Mouse (Mus musculus) CH12.LX (cell line): ENCODE measurements around the gene Khk. TPM values are rescaled to one million over a fixed set of nuclear protein-coding genes. Genes with fewer than 3 reads are reported as not detected.

Experiments used
- DNase-seq: peaks from one replicate; pipeline ENCODE4 v3.0.0-alpha.2; 2013; ENCODE audit errors: extremely low read depth
- H3K27ac ChIP-seq: 2 replicates; pipeline ENCODE4 v1.5.1; 2012; ENCODE audit warnings: low read depth, mild to moderate bottlenecking, control low read depth, moderate library complexity; ENCODE audit not compliant: insufficient read depth
- H3K27me3 ChIP-seq: replicated peaks from 2 replicates; pipeline ENCODE3; 2012; ENCODE audit warnings: inconsistent platforms
- H3K36me3 ChIP-seq, 2 experiments: replicated peaks in 1 of 2; 2 replicates each; pipeline versions ENCODE3 to v1.6.1; 2012; ENCODE audit warnings: inconsistent platforms in 1 of 2, low read length in 1 of 2, mild to moderate bottlenecking in 1 of 2, mixed read lengths in 1 of 2, moderate library complexity in 1 of 2; ENCODE audit not compliant: control insufficient read depth in 1 of 2, insufficient read depth in 1 of 2
- H3K4me1 ChIP-seq, 2 experiments: 2 replicates each; pipeline ENCODE4 v1.6.1; 2012; ENCODE audit warnings: inconsistent platforms in 1 of 2, moderate library complexity in 1 of 2; ENCODE audit not compliant: insufficient read depth in 2 of 2, control insufficient read depth in 1 of 2
- H3K4me2 ChIP-seq: 2 replicates; pipeline ENCODE4 v1.6.1; 2012; ENCODE audit warnings: low read depth, mild to moderate bottlenecking, control low read depth; ENCODE audit not compliant: poor library complexity, insufficient read depth, severe bottlenecking
- H3K4me3 ChIP-seq, 3 experiments: fragments of 150-350 bp in 1 of 3; sonication (generic) in 1 of 3; replicated peaks in 1 of 3; 2 replicates each; pipeline versions ENCODE3 to v1.5.1; 2011 to 2012; ENCODE audit warnings: low read depth in 2 of 3, low read length in 2 of 3, mild to moderate bottlenecking in 2 of 3, moderate library complexity in 2 of 3, control low read depth in 1 of 3, improper control_type of control experiment in 1 of 3, inconsistent platforms in 1 of 3, mixed read lengths in 1 of 3; ENCODE audit not compliant: poor library complexity in 1 of 3
- H3K79me2 ChIP-seq: replicated peaks from 2 replicates; pipeline ENCODE4 v1.6.1; 2012; ENCODE audit warnings: mild to moderate bottlenecking, moderate library complexity; ENCODE audit not compliant: control insufficient read depth, poor library complexity, insufficient read depth, severe bottlenecking; ENCODE audit errors: extremely low read depth
- H3K9ac ChIP-seq: 2 replicates; pipeline ENCODE4 v1.6.1; 2012; ENCODE audit warnings: low read depth, mild to moderate bottlenecking, control low read depth, moderate library complexity; ENCODE audit not compliant: insufficient read depth
- H3K9me3 ChIP-seq: replicated peaks from 2 replicates; pipeline ENCODE3; 2012; ENCODE audit warnings: low read length, inconsistent platforms, mixed read lengths
- CHD1 ChIP-seq: IDR thresholded peaks from 2 replicates; pipeline ENCODE4 v1.6.1; 2012; ENCODE audit warnings: low read depth, low read length, improper control_type of control experiment, inconsistent platforms
- CHD2 ChIP-seq: IDR thresholded peaks from 2 replicates; pipeline ENCODE4 v1.6.1; 2011; ENCODE audit warnings: low read length, improper control_type of control experiment
- CTCF ChIP-seq, 2 experiments: IDR thresholded peaks in 1 of 2; conservative IDR thresholded peaks in 1 of 2; 2 replicates each; pipeline ENCODE4 v1.5.1; 2011 to 2012; ENCODE audit warnings: low read depth in 2 of 2, low read length in 2 of 2, improper control_type of control experiment in 1 of 2, inconsistent platforms in 1 of 2, mild to moderate bottlenecking in 1 of 2, moderate library complexity in 1 of 2
- E2F4 ChIP-seq: IDR thresholded peaks from 2 replicates; pipeline ENCODE4 v1.6.1; 2011; ENCODE audit warnings: low read depth, low read length, improper control_type of control experiment; ENCODE audit not compliant: insufficient replicate concordance
- EP300 ChIP-seq: IDR thresholded peaks from 2 replicates; pipeline ENCODE4 v1.6.1; 2011; ENCODE audit warnings: low read length, improper control_type of control experiment
- ETS1 ChIP-seq: conservative IDR thresholded peaks from 2 replicates; pipeline ENCODE4 v1.6.1; 2012; ENCODE audit warnings: low read depth, mild to moderate bottlenecking, inconsistent platforms, low read length, improper control_type of control experiment, moderate library complexity
- HCFC1 ChIP-seq: IDR thresholded peaks from 2 replicates; pipeline ENCODE4 v1.6.1; 2012; ENCODE audit warnings: low read depth, mild to moderate bottlenecking, inconsistent platforms, low read length, improper control_type of control experiment
- IRF4 ChIP-seq: IDR thresholded peaks from 2 replicates; pipeline ENCODE4 v1.6.1; 2014; ENCODE audit warnings: low read depth, mild to moderate bottlenecking, inconsistent platforms, low read length, improper control_type of control experiment
- JUN ChIP-seq: IDR thresholded peaks from 2 replicates; pipeline ENCODE4 v1.6.1; 2011; ENCODE audit warnings: low read depth, mild to moderate bottlenecking, low read length, improper control_type of control experiment, moderate library complexity; ENCODE audit not compliant: insufficient read depth
- JUND ChIP-seq: conservative IDR thresholded peaks from 2 replicates; pipeline ENCODE4 v1.6.1; 2011; ENCODE audit warnings: low read depth, low read length, improper control_type of control experiment
- MAFK ChIP-seq: IDR thresholded peaks from 2 replicates; pipeline ENCODE4 v1.6.1; 2011; ENCODE audit warnings: low read length, improper control_type of control experiment; ENCODE audit not compliant: insufficient replicate concordance
- MAX ChIP-seq: IDR thresholded peaks from 2 replicates; pipeline ENCODE4 v1.6.1; 2011; ENCODE audit warnings: low read length, improper control_type of control experiment
- MEF2A ChIP-seq: IDR thresholded peaks from 2 replicates; pipeline ENCODE4 v1.6.1; 2014; ENCODE audit warnings: low read depth, mild to moderate bottlenecking, inconsistent platforms, low read length, improper control_type of control experiment, borderline replicate concordance
- NRF1 ChIP-seq: IDR thresholded peaks from 2 replicates; pipeline ENCODE4 v1.6.1; 2014; ENCODE audit warnings: low read depth, mild to moderate bottlenecking, inconsistent platforms, low read length, improper control_type of control experiment, moderate library complexity
- PAX5 ChIP-seq: IDR thresholded peaks from 2 replicates; pipeline ENCODE4 v1.6.1; 2012; ENCODE audit warnings: low read length, inconsistent platforms, mixed read lengths
- POLR2AphosphoS2 ChIP-seq: IDR thresholded peaks from 2 replicates; pipeline ENCODE4 v1.6.1; 2011; ENCODE audit warnings: low read depth, low read length, improper control_type of control experiment
- RCOR1 ChIP-seq: conservative IDR thresholded peaks from 2 replicates; pipeline ENCODE4 v1.6.1; 2012; ENCODE audit warnings: low read depth, mild to moderate bottlenecking, inconsistent platforms, low read length, improper control_type of control experiment
- SIN3A ChIP-seq: IDR thresholded peaks from 2 replicates; pipeline ENCODE4 v1.6.1; 2012; ENCODE audit warnings: low read length, improper control_type of control experiment, inconsistent platforms
- SMC3 ChIP-seq: IDR thresholded peaks from 2 replicates; pipeline ENCODE4 v1.6.1; 2011; ENCODE audit warnings: low read depth, low read length, improper control_type of control experiment
- UBTF ChIP-seq: IDR thresholded peaks from 2 replicates; pipeline ENCODE4 v1.6.1; 2012; ENCODE audit warnings: low read depth, mild to moderate bottlenecking, inconsistent platforms, low read length, improper control_type of control experiment, moderate library complexity
- USF1 ChIP-seq: IDR thresholded peaks from 2 replicates; pipeline ENCODE4 v1.6.1; 2014; ENCODE audit warnings: low read depth, mild to moderate bottlenecking, inconsistent platforms, low read length, improper control_type of control experiment
- ZC3H11A ChIP-seq: IDR thresholded peaks from 2 replicates; pipeline ENCODE4 v1.6.1; 2012; ENCODE audit warnings: low read depth, mild to moderate bottlenecking, inconsistent platforms, low read length, improper control_type of control experiment
- ZNF384 ChIP-seq: IDR thresholded peaks from 2 replicates; pipeline ENCODE4 v1.6.1; 2012; ENCODE audit warnings: low read depth, low read length, improper control_type of control experiment, inconsistent platforms
- dilution Hi-C: fragments of 300-500 bp; cut with MboI; formaldehyde crosslinking; loops from 2 replicates; pipeline ENCODE4 v1.14.3; 2020; ENCODE audit warnings: low sequenced_read_pairs; ENCODE audit not compliant: extremely low pct_unique_long_range_greater_than_20kb, extremely low pct_ligation_motif_present
- in situ Hi-C: fragments of 300-500 bp; cut with MboI; formaldehyde crosslinking; loops from 3 replicates; pipeline ENCODE4 v1.14.3; 2019; ENCODE audit warnings: low sequenced_read_pairs, low pct_ligation_motif_present, low pct_unique_long_range_greater_than_20kb, mixed read lengths
- polyA plus RNA-seq: library from polyadenylated mRNA; unstranded; fragments of >175 nt; gene quantifications from 2 replicates; pipeline ENCODE4 v1.2.1, GENCODE M21; 2012; ENCODE audit warnings: low read depth; ENCODE audit not compliant: insufficient read length
- total RNA-seq, 2 experiments: library from RNA; depleted of rRNA; stranded (reverse); fragments of 300-350 nt in 1 of 2; fragments of >200 nt in 1 of 2; gene quantifications; 2 replicates each; pipeline ENCODE4 v1.2.3; 2012 to 2014

The Khk gene
- total and polyA plus RNA-seq, 3 experiments, result 2.5 to 5.7 (median 3.7) TPM

DNA sequence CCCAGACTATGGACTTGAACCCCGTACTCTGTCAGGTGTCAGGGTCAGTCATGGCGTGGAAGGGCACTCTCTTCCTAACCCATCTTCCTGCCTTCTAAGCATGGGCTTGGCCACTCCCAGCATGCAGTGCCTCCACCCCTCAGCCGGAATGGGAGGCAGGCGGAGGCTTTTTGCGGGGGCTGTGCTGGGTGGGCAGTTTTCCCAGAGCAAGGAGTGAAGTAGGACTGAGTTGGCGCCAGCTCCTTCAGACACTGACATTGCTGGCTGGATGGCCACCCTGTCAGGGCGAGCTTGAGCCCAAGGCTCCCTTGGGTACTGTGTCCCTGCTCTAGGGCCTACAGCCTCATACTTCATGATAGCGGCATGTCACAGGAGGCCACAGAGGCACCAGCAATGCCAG is 47.2 kb downstream of the Khk start, which contains the start of gene Tcf23:
Gene Tcf23 (plus strand): TSS at position 247 of the 400 bp plus-strand sequence.
- H3K9ac ChIP-seq, result no peak within 1 kb of the TSS
- H3K4me2 ChIP-seq, result no peak within 1 kb of the TSS
- in situ Hi-C loops (no loop called here), dilution Hi-C loops (no loop called here)
- no peaks in the 10 kb centered on the region for H3K4me1 ChIP-seq
- H3K27me3 ChIP-seq, result peaks cover 48% of the 10 kb centered on the region
- TF ChIP-seq HCFC1 (no peak), NRF1 (no peak), MAX (no peak), SMC3 (no peak)
- no peaks in the 10 kb centered on the region for H3K79me2 ChIP-seq
- DNase-seq, result no peak
- H3K27ac ChIP-seq, result no peak within 1 kb of the TSS
- peaks cover 2% of the 10 kb centered on the region for H3K9me3 ChIP-seq
- no peak within 1 kb of the TSS for H3K4me3 ChIP-seq
- no peaks in the 10 kb centered on the region for H3K36me3 ChIP-seq

DNA sequence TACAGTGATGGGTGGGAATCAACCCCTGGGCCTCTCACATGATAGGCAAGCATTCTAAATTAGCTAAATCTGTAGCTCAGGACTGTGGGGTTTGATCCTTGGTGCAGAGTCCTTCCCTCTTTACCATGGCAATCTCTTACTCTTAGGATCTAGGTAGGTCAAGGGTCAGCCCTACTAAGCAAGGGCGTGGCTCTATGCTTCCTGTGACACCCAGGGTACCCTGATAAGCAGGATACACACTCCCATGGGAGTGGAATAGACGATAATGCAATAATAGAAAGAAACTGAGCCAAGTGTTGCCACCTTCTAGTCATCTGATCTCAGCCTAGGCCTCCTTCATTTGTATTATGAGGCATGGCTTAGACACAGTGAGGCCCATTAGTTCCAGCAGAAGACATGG is 48.2 kb downstream of the Khk start:
- Histone ChIP-seq H3K27me3 (peaks cover 56% of the 10 kb centered on the region), H3K79me2 (no peaks in the 10 kb centered on the region), H3K9me3 (no peaks in the 10 kb centered on the region), H3K4me3 (no peak overlapping the region), H3K4me2 (no peak overlapping the region), H3K4me1 (no peaks in the 10 kb centered on the region), H3K36me3 (no peaks in the 10 kb centered on the region), H3K9ac (no peak overlapping the region), H3K27ac (no peak overlapping the region)
- TF ChIP-seq SMC3, result no peak
- TF ChIP-seq JUND, result no peak
- no peak for TF ChIP-seq SIN3A
- no peak for TF ChIP-seq MAFK
- no peak for TF ChIP-seq ZC3H11A
- TF ChIP-seq E2F4, result no peak
- DNase-seq, result no peak
- dilution Hi-C loops (no loop called here), in situ Hi-C loops (no loop called here)

DNA sequence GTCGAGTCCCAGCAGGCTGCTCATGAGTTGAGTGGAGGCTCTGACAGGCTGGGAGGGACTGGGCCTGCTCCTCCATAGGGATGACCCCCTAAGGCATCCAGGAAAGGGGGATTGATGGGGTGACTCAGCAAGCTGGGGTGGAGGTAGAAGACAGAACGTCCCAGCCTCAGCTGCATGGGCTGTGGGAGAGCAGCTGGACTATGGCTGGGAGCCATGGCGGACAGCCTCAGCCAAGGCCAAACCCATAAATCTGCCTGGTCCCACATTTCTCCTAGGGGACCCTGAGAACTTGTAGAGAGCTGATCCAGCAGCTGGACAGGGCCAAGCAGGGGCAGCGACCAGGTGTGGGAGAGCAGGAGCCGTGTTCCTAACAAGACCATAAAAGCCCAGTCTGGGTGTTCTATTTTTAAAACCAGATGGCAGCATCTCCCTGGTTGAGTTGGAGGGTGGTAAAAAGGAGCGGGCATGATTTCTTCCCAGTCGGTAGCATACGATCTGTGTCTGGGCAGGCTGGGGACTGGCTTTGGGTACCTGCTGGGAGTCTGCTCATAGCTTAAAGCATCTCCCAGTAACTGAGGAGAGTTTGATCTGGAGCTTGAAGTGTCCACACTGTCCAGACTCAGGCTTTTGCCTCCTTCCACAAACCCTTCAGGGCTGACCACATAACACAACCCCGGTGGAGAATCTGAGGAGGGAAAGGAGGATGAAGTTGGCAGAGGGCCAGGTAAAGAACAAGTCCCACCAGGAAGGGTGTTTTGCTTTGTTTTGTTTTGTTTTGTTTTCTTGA is 53.8 kb downstream of the Khk start:
- H3K27me3 ChIP-seq, result peaks cover 49% of the 10 kb centered on the region
- H3K9ac ChIP-seq, result no peak overlapping the region
- H3K79me2 ChIP-seq, result no peaks in the 10 kb centered on the region
- H3K4me3 ChIP-seq, result no peak overlapping the region
- no peak for DNase-seq
- TF ChIP-seq CHD2, result no peak
- no peak for TF ChIP-seq CTCF (conservative IDR thresholded peaks at IDR 0.05 in 1 of 2, IDR thresholded peaks at IDR 0.05 in 1 of 2; ENCODE audit: low read depth in 2 of 2, low read length in 2 of 2)
- no peak for TF ChIP-seq ETS1
- no peak for TF ChIP-seq POLR2AphosphoS2
- TF ChIP-seq NRF1, result no peak
- TF ChIP-seq UBTF, result no peak
- no peak for TF ChIP-seq MAFK
- no peak for TF ChIP-seq ZNF384
- TF ChIP-seq EP300, result no peak
- no peak for TF ChIP-seq USF1
- no peak for TF ChIP-seq CHD1
- no peak for TF ChIP-seq MAX
- no peak for TF ChIP-seq IRF4
- TF ChIP-seq PAX5, result no peak
- no peak for TF ChIP-seq RCOR1
- TF ChIP-seq MEF2A, result no peak
- TF ChIP-seq JUN, result no peak
- H3K9me3 ChIP-seq, result no peaks in the 10 kb centered on the region
- H3K36me3 ChIP-seq, result no peaks in the 10 kb centered on the region
- no peak overlapping the region for H3K4me2 ChIP-seq
- no peaks in the 10 kb centered on the region for H3K4me1 ChIP-seq
- H3K27ac ChIP-seq, result no peak overlapping the region
- in situ Hi-C loops, result no loop called here
- dilution Hi-C loops, result no loop called here
